Mouse (Mus musculus) mouse embryonic stem cell (cell line): Measurements from ENCODE around the gene Prr19.

Source experiments
- in situ Hi-C, 2 experiments: fragments of 300-500 bp; cut with MboI; formaldehyde crosslinking; loops; 1 replicate in 1 of 2; 3 replicates in 1 of 2; pipeline ENCODE4 v1.14.3; 2019 to 2020; ENCODE audit warnings: low sequenced_read_pairs in 2 of 2, low pct_unique_long_range_greater_than_20kb in 1 of 2, mixed read lengths in 1 of 2; ENCODE audit not compliant: unreplicated experiment in 1 of 2

Prr19 gene

DNA sequence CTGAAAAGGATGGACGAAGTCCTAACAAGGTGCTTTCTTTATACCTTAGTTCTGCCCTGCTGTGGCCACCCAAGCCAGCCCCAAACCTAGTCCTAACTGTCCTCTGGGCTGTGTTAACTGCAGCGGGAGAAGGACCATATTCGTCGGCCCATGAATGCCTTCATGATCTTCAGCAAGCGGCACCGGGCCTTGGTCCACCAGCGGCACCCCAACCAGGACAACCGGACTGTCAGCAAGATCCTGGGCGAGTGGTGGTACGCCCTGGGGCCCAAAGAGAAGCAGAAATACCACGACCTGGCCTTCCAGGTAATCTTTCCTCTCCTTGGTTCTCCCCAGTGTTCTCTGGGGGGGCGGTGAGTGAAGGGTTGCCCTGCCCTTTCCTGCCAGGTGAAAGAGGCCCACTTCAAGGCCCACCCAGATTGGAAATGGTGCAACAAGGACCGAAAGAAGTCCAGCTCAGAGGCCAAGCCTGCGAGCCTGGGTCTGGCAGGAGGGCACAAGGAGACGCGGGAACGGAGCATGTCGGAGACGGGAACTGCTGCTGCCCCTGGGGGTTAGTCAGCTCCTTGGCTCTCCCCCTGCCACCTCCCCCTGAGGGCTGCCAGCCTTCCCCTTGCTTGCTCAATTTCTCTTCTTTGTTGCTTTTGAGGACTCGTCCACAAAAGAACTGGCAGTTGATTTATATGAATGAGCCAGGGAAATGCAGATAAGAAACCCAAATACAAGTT is 15.5 kb upstream of the Prr19 start:
- in situ Hi-C loops: no loop called here

DNA sequence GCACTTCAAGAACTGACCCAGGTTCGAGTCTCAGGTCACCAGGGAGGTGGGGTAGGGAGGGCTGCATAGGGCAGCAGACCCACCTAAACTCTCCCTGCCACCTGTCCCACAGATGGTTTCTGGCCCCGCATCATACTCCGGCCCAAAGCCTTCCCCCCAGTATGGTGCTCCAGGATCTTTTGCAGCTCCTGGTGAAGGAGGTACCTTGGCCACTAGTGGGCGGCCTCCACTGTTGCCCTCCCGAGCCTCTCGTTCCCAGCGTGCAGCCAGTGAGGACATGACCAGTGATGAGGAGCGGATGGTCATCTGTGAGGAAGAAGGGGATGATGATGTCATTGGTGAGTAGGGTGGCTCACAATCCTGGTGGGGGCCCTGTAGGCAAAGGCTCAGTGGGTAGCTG is 14.2 kb upstream of the Prr19 start:
- in situ Hi-C loops: no loop called here

DNA sequence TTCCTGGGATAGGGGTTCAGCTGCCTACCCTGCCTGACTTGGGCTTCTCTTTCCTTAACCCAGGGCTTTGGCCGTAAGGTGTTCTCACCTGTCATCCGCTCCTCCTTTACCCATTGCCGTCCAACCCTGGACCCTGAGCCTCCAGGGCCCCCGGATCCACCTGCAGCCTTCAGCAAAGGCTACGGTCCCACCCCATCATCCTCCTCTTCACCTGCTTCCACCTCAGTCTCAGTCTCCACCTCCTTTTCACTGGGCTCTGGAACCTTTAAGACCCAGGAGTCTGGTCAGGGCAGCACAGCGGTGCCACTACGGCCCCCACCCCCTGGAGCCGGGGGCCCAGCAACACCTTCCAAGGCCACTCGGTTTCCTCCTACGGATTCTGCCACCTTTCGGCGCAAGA is 13.2 kb upstream of the Prr19 start:
- in situ Hi-C loops: no loop called here

DNA sequence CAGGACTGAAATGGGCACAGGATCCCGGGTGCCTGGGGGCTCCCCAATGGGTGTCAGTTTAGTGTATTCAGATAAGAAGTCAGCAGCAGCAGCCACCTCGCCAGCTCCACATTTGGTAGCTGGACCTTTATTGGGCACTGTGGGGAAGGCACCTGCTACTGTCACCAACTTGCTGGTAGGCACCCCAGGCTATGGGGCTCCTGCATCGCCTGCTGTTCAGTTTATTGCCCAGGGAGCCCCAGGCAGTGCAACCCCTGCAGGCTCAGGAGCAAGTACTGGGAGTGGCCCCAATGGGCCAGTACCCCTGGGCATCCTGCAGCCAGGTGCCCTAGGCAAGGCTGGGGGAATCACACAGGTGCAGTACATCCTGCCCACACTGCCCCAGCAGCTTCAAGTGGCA is 12.5 kb upstream of the Prr19 start:
- in situ Hi-C loops: no loop called here

DNA sequence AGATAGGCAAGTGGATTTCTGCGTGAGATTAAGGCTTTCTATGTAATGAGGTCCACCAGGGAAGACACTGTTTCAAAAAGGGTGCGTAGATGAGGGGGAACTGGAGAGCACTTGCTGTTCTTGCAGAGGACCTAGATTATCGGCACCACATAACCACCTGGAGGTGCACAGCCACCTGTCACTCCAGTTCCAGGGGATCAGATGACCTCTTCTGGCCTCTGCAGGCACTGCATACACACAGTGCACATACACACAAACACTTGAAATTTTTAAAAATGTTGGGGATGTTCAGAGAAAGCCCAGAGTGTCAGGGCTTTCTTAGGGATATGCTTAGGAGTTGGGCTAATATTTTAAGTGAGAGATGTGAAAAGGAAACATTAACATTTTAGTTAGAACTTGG is 11.3 kb upstream of the Prr19 start:
- in situ Hi-C loops: loop anchor here in 1 of 2 experiments (10.0 kb wide), 1 partner anchor 155 kb away; no protein-coding TSS in a partner anchor

DNA sequence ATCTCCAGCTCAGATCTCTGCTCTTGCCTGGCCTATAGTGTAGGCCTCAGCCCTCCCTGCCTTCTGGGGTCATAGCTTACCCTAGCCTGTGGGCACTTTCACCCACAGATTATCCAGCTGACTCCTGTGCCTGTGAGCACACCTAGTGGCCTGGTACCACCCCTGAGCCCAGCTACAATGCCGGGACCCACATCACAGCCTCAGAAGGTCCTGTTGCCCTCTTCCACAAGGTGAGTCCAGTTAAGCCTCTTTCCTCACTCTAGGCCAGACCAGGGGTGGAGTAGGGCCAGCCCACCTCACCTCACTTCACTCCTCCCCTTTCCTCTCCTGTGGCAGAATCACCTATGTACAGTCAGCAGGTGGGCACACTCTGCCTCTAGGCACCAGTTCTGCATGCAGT is 10.7 kb upstream of the Prr19 start:
- in situ Hi-C loops: loop anchor here in 1 of 2 experiments (10.0 kb wide), 1 partner anchor 156 kb away; no protein-coding TSS in a partner anchor

DNA sequence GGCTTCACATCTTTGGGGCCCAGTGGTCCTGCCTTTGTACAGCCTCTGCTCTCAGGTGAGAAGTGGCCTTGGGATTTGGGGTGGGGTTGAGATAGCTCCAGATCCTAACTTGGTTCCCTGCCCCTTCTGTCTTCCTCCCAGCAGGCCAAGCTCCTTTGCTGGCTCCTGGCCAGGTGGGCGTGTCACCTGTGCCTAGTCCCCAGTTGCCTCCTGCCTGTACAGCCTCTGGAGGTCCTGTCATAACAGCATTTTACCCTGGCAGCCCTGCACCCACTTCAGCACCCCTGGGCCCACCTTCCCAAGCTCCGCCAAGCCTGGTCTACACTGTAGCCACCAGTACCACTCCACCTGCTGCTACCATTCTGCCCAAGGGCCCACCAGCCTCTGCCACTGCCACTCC is 10.3 kb upstream of the Prr19 start:
- in situ Hi-C loops: loop anchor here in 1 of 2 experiments (10.0 kb wide), 1 partner anchor 156 kb away; no protein-coding TSS in a partner anchor

DNA sequence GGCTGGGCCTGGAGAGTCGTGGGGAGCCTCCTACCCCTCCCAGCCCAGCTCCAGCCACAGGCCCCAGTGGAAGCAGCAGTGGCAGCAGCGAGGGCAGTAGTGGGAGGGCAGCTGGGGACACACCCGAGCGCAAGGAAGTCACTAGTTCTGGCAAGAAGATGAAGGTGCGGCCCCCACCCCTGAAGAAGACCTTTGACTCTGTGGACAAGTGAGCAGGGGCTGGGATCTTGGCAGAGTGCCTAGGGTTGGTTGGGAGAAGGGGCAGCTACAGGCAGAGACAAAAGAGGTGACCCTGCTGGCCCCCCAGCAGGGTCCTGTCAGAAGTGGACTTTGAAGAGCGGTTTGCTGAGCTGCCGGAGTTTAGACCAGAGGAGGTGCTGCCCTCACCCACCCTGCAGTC is 9.1 kb upstream of the Prr19 start:
- in situ Hi-C loops: loop anchor here in 1 of 2 experiments (10.0 kb wide), 1 partner anchor 157 kb away; no protein-coding TSS in a partner anchor

DNA sequence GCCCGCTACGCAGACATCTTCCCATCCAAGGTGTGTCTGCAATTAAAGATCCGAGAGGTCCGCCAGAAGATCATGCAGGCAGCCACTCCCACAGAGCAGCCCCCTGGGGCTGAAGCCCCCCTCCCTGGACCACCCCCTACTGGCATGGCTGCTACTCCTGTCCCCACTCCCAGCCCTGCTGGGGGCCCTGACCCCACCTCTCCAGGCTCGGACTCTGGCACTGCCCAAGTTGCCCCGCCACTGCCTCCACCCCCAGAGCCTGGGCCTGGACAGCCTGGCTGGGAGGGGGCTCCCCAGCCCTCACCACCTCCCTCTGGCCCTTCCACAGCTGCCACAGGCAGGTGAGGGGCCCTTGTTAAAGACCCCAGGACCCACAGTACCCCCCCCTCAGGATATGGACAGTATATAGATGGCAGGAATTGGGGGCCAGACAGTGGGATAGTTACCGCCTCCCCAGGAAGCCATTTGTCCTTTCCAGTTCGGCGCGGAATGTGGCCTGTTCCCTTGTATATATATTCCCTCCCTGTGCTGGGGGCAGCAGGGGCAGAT is 7.9 kb upstream of the Prr19 start:
- in situ Hi-C loops: loop anchor here in 1 of 2 experiments (10.0 kb wide), 1 partner anchor 158 kb away; no protein-coding TSS in a partner anchor

DNA sequence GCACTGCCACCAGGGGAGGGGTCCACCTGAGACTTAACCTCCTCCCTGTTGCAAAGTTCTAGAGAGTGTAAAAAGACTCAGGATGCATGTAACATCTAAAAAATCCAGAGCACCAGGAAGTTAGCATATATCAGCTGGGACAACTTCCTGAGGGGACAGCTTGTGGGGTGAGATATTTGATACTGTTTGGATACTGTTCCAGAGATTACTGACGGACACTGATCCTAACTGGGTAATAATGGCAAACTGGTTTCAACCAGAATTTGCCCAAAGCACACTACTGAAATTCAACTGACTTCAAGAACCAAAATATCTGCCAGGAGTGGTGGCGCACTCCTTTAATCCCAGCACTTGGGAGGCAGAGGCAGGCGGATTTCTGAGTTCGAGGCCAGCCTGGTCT is 6.7 kb upstream of the Prr19 start:
- in situ Hi-C loops: loop anchor here in 1 of 2 experiments (10.0 kb wide), 1 partner anchor 160 kb away; no protein-coding TSS in a partner anchor

DNA sequence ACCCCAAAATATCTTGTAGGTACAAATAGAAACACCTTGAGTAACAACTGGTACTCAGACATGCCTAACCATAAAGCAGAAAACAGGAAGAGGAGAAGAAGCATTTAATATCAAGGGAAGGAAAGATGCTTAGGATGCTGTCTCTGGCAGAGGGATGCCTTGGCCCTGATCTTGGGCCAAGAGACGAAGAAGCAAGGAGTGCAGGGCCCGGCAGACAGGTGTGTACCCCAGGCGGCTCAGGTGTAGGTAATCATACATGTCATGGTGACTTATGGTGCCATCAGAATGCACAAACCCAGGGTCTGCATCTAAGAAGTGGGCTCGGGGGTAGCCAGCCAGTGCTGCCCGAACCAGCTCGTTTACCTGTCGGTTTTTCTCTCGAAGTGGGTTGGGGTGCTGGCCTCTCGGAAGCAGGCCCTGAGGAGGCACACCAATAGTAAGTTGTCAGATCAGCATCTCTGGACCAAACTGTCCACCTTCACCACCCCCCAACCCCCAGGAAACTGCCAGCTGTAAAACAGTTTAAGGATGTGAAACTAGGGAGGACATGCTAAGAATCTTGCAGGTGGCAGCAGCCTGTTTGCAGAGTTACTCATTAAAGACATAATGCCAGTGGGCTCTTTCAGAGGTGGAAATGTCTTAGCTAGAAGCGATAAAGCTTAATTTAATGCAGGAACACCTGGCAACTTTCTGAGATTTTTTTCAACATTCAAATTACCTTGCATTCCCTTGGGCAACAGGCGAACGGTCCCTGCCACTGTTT is 6.1 kb upstream of the Prr19 start:
- in situ Hi-C loops: loop anchor here in 1 of 2 experiments (10.0 kb wide), 1 partner anchor 160 kb away; no protein-coding TSS in a partner anchor

DNA sequence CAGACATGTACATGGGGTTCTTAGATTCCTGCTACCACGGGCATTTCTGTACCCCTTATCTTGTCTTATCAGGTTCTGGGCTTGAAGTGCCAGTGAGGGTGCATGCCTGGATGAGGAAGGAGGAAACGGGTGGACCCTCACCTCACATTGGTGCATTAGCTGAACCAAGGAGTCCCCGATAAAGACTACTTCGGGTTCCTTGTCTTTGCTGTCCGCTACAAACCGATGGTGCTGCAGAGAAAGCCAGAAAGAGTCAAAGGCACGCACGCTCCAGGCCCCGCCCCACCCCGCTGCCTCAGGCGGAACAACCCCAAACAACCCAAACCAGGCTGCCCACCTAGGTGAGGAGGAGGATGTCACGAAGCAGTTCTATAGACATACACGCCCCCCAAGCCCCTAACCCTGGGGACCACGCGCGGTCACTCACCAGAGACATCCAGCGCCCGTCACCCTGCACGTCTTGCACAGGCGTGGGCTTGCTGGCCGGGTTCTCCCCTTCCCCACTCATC is 4.2 kb upstream of the Prr19 start:
- in situ Hi-C loops: loop anchor here in 1 of 2 experiments (10.0 kb wide), 1 partner anchor 162 kb away; no protein-coding TSS in a partner anchor

DNA sequence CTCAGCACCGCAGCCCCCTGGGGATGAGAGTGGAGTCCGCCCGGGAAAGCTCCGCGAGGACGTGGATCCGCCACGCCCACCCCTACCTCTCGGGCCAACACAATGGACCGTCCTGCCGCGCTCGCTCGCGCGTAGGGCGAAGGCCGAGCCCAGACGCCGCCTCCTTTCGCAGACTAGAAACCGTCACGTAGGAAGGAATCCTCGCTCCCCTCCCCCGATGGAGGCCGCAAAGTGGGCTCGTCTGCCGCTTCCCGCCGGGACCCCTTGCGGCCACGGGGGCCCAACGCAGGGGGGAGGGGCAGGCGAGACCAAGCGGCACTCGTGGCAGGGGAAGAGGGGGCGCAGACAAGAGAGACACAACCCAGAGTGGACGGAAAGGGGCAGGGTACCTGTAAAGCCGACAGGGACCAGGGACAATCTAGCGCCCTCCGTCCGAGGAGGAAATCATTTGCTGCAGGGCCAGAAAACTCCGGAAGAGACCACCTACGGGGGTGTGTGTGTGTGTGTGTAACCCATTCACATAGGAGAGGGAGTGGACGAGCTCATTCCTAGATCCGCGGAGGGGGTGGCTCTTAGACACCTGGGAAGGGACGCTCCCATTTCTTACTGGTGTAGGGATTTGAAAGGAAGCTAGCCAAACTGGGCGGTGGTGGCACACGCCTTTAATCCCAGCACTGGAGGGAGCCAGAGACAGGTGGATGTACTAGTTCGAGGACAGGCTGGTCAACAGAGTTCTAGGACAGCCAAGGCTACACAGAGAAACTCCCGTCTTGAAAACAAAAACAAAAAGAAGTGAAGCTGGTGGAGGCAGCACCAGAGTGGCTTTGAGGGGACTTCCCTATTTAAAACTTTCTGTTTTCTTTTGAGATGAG is 3.5 kb upstream of the Prr19 start, which contains the start of gene Pafah1b3:
Gene Pafah1b3 (minus strand): TSS at position 533 of the 872 bp plus-strand sequence.
- in situ Hi-C loops: loop anchor here in 1 of 2 experiments (10.0 kb wide), 1 partner anchor 163 kb away; no protein-coding TSS in a partner anchor

DNA sequence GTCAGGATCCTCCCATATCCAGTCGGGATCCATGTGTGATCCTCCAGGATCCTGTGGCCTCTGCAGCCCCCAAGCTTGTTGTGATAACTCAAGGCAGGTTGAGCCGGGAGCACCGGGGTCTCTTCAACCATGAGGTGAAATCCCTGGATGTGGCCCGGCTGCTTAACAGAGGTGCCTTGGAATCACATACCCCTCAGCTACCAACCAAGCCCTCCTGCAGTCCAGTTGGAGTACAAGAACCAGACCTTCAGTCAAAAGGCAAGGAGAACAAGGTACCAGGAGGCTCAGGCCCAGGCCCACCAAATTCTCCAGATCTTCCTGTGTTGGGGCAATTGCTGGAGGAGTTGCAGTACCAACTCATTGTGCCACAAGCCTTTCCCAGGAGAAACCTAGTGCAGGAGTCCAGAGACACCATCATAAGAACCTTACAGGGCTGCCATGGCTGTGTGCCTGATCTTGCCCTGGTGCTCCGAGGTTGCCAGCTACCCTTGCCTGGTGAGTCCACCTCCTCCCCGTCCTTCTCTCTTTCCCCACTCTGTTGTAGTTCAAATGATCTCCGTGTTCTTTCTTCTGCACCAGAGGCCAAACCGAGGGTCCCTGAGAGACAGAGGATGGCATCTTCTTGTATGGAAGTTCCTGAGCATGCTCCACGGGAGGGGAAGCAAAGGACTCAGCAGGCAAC is 1.9 kb downstream of the Prr19 start:
- in situ Hi-C loops: no loop called here

DNA sequence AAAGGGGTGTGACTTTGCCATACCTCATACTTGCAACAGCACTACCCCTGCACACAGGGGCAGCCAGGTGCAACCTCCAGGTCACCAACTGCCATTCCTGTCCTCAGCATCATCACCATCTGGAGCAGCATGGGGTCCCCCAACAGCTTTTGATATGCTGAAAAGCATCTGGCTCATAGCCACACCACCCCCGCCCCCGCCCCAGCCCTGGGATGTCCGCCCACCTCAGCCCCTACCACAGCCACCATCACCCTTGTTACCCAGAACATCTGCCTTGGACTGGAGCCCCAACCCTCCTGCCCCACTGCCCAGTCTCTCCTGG is 2.4 kb downstream of the Prr19 start:
- in situ Hi-C loops: no loop called here

DNA sequence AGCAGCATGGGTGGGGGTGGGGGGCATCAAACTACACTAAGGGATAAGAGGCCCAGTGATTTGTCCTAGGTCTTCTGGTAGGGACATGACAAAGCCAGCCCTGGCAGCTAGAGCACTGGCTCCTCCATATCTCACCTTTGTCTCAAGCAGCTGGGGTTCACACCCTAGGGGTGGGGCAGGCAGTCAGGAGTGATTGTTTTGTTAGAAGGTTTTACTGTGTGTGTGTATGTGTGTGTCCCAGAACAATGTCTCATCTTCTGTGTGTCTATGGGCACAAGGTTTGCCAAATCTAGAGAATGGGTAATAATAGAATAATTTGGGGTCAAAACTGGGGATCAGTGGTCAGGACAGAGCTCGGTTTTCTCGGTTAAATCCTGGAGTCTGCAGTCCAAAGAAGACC is 4.3 kb downstream of the Prr19 start:
- in situ Hi-C loops: no loop called here

DNA sequence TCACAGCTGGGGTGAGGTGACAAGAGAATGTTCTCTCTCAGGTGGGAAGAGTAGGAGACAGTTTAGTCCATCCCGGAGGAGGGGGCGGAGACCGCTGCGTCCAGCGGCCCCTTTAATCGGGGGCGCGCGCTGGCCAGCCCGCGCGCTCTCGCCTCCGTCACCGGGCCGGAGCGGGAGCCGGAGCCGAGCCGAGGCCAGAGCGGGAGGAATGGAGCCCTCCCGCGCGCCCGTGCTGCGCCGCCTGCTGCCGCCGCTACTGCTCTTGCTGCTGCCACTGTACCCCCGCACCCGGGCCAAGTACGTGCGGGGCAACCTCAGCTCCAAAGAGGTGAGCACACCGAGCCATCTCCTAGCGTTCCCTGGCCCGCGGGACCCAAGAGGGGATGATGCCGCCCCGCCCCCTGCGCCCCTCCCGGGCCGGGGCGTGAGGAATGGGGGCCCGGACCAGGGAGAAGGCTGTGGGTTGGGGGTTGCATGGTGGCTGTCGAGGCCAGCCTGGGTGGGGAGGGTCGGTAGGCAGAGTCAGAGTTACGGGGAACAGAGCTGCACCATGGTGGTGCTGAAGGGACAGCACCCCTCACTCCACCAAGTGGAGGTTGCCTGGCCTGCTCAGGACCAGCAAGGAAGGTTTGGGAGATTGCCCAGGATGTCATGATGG is 4.9 kb downstream of the Prr19 start, which contains the start of gene Tmem145:
Gene Tmem145 (plus strand): TSS at position 151 of the 658 bp plus-strand sequence.
- in situ Hi-C loops: no loop called here
